Mouse (Mus musculus) brain, embryonic 14.5 days (tissue): ENCODE measurements around the gene Cnfn.

ENCODE experiments used
- CTCF ChIP-seq: fragments of 200-500 bp; IDR thresholded peaks from 2 replicates; pipeline ENCODE4 v1.5.1; 2012; ENCODE audit warnings: inconsistent platforms, mild to moderate bottlenecking, moderate library complexity, borderline replicate concordance; ENCODE audit not compliant: insufficient read depth, insufficient read length; ENCODE audit errors: extremely low read depth
- POLR2A ChIP-seq: fragments of 200-500 bp; IDR thresholded peaks from 2 replicates; pipeline ENCODE4 v1.6.1; 2012; ENCODE audit warnings: mild to moderate bottlenecking, inconsistent platforms, borderline replicate concordance; ENCODE audit not compliant: poor library complexity, insufficient read depth, insufficient read length, severe bottlenecking; ENCODE audit errors: extremely low read depth

GRCm38 (mm10) chr7:25381284-25381680 lies 11.8 kb upstream of the Cnfn start:
- no peak for TF ChIP-seq CTCF
- TF ChIP-seq POLR2A: no peak
